Mouse (Mus musculus): ENCODE data around the gene Cic. TPM values are rescaled to one million over a fixed set of nuclear protein-coding genes. Genes with fewer than 3 reads are reported as not detected.

Gene Cic
- polyA plus RNA-seq, 1 experiment from 2014 or later, result 38.7 TPM

DNA sequence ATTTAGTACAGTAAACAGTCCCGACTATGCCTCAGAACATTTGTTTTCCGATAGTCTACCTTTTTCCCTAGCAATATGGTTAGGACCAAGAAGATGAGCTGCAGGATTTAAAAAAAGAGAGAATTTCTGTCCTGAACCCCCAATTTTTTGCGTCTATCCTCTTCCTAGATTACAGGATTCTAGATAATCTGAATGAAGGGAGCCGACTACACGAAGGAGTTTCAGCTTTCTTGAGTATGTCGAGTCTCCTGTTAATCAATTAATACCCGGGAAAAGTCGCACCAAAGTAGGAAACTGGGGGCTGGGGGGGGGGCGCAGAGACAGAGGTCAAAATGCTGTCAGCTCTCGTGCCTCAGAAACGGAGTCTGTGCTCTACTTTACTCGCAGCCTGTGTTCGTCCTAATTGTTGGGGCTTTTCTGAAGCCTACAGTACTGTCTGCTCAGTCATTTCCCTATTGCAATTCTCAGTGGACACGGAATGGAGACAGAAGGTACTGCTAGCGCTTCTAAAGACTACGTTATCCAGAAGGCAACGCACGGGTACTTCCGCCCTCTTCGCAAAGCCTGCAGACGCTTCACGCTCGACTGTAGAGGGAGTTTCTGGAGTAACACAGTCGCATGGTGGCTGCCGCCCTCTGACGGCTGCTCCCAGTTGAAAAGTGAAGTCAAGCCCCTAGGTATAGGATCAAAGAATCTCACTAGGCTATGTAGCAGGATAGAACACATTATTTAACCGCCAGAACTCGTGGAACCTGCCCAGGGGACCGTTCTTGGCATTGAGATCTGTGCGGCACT lies 28.5 kb upstream of the Cic start:
- H3K4me3 ChIP-seq (ENCODE audit: low read depth, low read length), result peak overlapping the region; percentile 96
- no peaks in the 10 kb centered on the region for H3K9me3 ChIP-seq (replicated peaks; ENCODE audit: control insufficient read depth, low read length)
- 4% methylated on average over 29 of the region's 30 CpGs for WGBS
- DNase-seq (ENCODE audit: low spot score), result peak; percentile 98
- peaks cover 16% of the 10 kb centered on the region for H3K4me1 ChIP-seq (ENCODE audit: control insufficient read depth, insufficient read depth, low read length)
- H3K9ac ChIP-seq (ENCODE audit: low read length), result peak overlapping the region; percentile 40; the same call in 1 of the 2 replicates
- peak overlapping the region; percentile 74 for H3K27ac ChIP-seq (ENCODE audit: low read depth, low read length)
- H3K4me2 ChIP-seq (ENCODE audit: low read length), result peak overlapping the region; percentile 83
- peak; percentile 54 for ATAC-seq
- H3K36me3 ChIP-seq (ENCODE audit: control insufficient read depth, insufficient read depth, low read length), result peaks cover 16% of the 10 kb centered on the region
- no peaks in the 10 kb centered on the region for H3K27me3 ChIP-seq (replicated peaks; ENCODE audit: control insufficient read depth, insufficient read depth, low read length)

GRCm38 (mm10) chr7:25240631-25241030 lies 26.9 kb upstream of the Cic start:
- no peak overlapping the region for H3K4me2 ChIP-seq (ENCODE audit: low read length)
- H3K9me3 ChIP-seq (replicated peaks; ENCODE audit: control insufficient read depth, low read length), result no peaks in the 10 kb centered on the region
- H3K27me3 ChIP-seq (replicated peaks; ENCODE audit: control insufficient read depth, insufficient read depth, low read length), result no peaks in the 10 kb centered on the region
- no peak overlapping the region for H3K27ac ChIP-seq (ENCODE audit: low read depth, low read length)
- peaks cover 19% of the 10 kb centered on the region for H3K36me3 ChIP-seq (ENCODE audit: control insufficient read depth, insufficient read depth, low read length)
- ATAC-seq, result no peak
- peaks cover 16% of the 10 kb centered on the region for H3K4me1 ChIP-seq (ENCODE audit: control insufficient read depth, insufficient read depth, low read length)
- no peak overlapping the region for H3K4me3 ChIP-seq (ENCODE audit: low read depth, low read length)
- H3K9ac ChIP-seq (ENCODE audit: low read length), result no peak overlapping the region
- 67% methylated on average over 7 of the region's 7 CpGs for WGBS
- DNase-seq (ENCODE audit: low spot score), result no peak

DNA sequence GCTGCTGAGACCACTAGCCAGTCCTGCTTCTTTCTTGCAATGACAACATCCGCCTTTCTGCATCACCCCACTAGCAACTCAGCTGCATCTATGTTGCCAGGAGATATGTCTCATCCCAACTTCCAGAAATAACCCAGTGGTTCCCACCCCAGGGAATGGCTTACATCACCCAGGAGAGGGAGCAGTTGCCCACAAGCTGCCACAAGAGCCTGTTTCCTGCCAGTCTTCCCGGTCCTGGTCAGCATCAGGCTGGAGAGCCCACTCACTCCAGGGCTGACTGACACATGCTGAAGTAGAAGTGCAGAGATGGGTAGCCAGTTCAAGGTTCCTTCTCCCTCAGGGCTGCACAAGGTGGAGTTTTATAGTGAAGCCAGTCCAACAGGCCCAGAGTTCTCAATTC lies 26.4 kb upstream of the Cic start:
- ATAC-seq (no peak), DNase-seq (ENCODE audit: low spot score) (peak; percentile 68)
- H3K4me1 ChIP-seq (ENCODE audit: control insufficient read depth, insufficient read depth, low read length), result peaks cover 16% of the 10 kb centered on the region
- H3K9ac ChIP-seq (ENCODE audit: low read length), result no peak overlapping the region
- no peak overlapping the region for H3K4me2 ChIP-seq (ENCODE audit: low read length)
- WGBS, result 34% methylated on average over 2 of the region's 2 CpGs
- no peaks in the 10 kb centered on the region for H3K9me3 ChIP-seq (replicated peaks; ENCODE audit: control insufficient read depth, low read length)
- no peak overlapping the region for H3K4me3 ChIP-seq (ENCODE audit: low read depth, low read length)
- no peak overlapping the region; the same call in 1 of the 2 replicates for H3K27ac ChIP-seq (ENCODE audit: low read depth, low read length)
- H3K36me3 ChIP-seq (ENCODE audit: control insufficient read depth, insufficient read depth, low read length), result peaks cover 23% of the 10 kb centered on the region
- no peaks in the 10 kb centered on the region for H3K27me3 ChIP-seq (replicated peaks; ENCODE audit: control insufficient read depth, insufficient read depth, low read length)

DNA sequence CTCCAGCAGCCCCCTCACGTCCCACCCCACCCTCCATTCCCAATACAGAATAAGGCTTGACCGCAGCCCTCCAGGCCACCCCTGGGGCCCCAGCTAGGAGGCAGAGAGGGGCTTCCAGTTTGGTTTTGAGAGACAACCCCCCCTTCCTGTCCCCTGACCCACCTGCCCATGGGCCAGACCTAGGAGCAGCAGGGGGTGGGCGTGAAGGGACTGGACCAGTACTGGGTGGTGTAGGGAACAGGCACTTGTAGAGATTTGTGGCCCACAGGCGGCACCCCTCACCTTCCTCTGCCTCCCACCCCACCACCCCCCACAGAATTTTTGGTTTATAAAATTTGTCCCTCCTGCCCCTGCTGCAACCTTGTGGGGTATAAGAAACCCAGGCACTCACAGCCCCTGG lies 24.1 kb upstream of the Cic start:
- H3K4me2 ChIP-seq (ENCODE audit: low read length), result no peak overlapping the region
- peaks cover 23% of the 10 kb centered on the region for H3K36me3 ChIP-seq (ENCODE audit: control insufficient read depth, insufficient read depth, low read length)
- no peaks in the 10 kb centered on the region for H3K9me3 ChIP-seq (replicated peaks; ENCODE audit: control insufficient read depth, low read length)
- ATAC-seq, result no peak
- peaks cover 26% of the 10 kb centered on the region for H3K4me1 ChIP-seq (ENCODE audit: control insufficient read depth, insufficient read depth, low read length)
- no peak for DNase-seq (ENCODE audit: low spot score)
- no peak overlapping the region for H3K4me3 ChIP-seq (ENCODE audit: low read depth, low read length)
- H3K9ac ChIP-seq (ENCODE audit: low read length), result no peak overlapping the region
- H3K27me3 ChIP-seq (replicated peaks; ENCODE audit: control insufficient read depth, insufficient read depth, low read length), result no peaks in the 10 kb centered on the region
- WGBS, result 87% methylated on average over 4 of the region's 4 CpGs
- H3K27ac ChIP-seq (ENCODE audit: low read depth, low read length), result no peak overlapping the region

DNA sequence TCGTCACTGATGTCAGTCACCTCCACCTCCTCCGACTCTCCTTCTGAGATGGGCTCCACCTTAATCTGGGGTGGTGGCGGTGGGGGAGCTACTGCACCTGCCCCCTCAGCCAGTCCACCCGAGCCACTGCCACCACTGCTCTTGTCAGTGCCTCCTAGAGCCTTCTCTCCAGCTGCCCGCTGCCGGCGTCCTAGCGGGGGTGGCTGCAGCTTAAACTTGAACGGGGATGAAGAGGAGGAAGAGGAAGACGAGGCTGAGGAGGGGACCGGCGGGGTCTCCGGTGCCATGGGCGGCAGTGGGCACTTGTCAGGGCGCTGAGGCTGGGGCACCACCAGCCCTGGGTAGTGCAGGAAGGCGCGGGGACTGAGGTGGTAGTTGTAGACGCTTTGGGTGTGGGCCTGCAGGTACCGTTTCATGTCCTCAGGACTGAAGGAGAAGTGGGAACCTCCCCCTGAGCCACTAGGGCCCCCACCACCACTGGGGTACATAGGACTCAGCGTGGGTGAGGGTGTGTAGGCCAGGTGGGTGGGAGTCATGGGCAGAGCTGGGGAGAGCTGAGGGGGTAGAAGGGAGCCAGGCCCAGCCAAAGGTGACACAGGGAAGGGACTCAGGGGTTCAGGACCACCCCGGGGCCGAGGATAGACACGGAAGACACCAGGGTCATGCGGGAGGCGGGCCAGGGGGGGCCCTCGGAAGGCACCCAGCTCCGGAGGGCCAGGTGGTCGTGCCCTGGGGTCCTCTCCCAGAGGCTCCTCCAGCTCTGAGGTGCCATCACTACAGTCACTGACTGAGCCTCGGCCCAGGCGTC lies 22.7 kb upstream of the Cic start:
- peaks cover 20% of the 10 kb centered on the region for H3K4me1 ChIP-seq (ENCODE audit: control insufficient read depth, insufficient read depth, low read length)
- peaks cover 23% of the 10 kb centered on the region for H3K36me3 ChIP-seq (ENCODE audit: control insufficient read depth, insufficient read depth, low read length)
- H3K4me2 ChIP-seq (ENCODE audit: low read length), result no peak overlapping the region
- WGBS, result 91% methylated on average over 30 of the region's 30 CpGs
- DNase-seq (ENCODE audit: low spot score) (no peak), ATAC-seq (no peak)
- H3K9ac ChIP-seq (ENCODE audit: low read length), result no peak overlapping the region
- no peak overlapping the region for H3K4me3 ChIP-seq (ENCODE audit: low read depth, low read length)
- no peak overlapping the region for H3K27ac ChIP-seq (ENCODE audit: low read depth, low read length)
- no peaks in the 10 kb centered on the region for H3K27me3 ChIP-seq (replicated peaks; ENCODE audit: control insufficient read depth, insufficient read depth, low read length)
- H3K9me3 ChIP-seq (replicated peaks; ENCODE audit: control insufficient read depth, low read length), result no peaks in the 10 kb centered on the region

DNA sequence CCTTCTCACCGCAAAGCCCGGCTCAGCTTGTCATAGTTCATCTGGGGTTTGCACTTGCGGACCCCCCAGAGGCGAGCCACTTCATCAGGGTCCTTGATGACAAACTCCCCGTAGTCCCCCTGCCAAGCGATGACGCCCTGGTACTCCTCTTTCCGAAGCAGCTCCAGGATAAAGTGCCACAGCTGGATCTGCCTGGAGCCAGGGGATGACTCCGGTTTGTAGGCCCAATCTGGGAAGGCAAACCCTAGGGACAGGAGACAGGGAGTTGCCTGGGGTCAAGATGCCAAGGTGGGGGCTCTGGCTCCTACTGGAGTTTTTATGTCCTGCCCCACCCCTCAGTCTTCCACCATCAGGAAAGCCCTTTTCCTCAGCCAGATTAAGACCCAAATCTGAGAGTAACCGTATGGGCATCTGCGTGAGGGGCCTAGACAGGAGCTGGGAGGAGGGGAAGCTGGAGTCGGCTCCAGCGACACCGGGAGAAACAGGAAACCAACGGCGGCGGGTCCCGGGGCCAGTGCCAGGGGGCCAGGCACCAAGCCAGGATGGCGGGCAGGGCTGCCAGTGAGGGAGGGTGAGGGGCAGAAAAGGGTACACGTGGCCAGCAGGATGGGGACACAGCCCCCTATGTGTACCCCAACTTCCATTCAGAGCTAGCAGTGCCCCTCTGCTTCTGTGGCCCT lies 21.3 kb upstream of the Cic start:
- H3K9ac ChIP-seq (ENCODE audit: low read length), result peak overlapping the region; percentile 79
- H3K27me3 ChIP-seq (replicated peaks; ENCODE audit: control insufficient read depth, insufficient read depth, low read length), result no peaks in the 10 kb centered on the region
- peak overlapping the region; percentile 94 for H3K27ac ChIP-seq (ENCODE audit: low read depth, low read length)
- no peaks in the 10 kb centered on the region for H3K9me3 ChIP-seq (replicated peaks; ENCODE audit: control insufficient read depth, low read length)
- H3K4me3 ChIP-seq (ENCODE audit: low read depth, low read length), result peak overlapping the region; percentile 78
- peak overlapping the region; percentile 98 for H3K4me2 ChIP-seq (ENCODE audit: low read length)
- peaks cover 23% of the 10 kb centered on the region for H3K36me3 ChIP-seq (ENCODE audit: control insufficient read depth, insufficient read depth, low read length)
- peak; percentile 54 for DNase-seq (ENCODE audit: low spot score)
- ATAC-seq, result no peak
- H3K4me1 ChIP-seq (ENCODE audit: control insufficient read depth, insufficient read depth, low read length), result peaks cover 24% of the 10 kb centered on the region
- WGBS, result 44% methylated on average over 20 of the region's 20 CpGs

- no peak for ATAC-seq
- H3K4me2 ChIP-seq (ENCODE audit: low read length), result peak overlapping the region; percentile 98
- no peaks in the 10 kb centered on the region for H3K27me3 ChIP-seq (replicated peaks; ENCODE audit: control insufficient read depth, insufficient read depth, low read length)
- peak overlapping the region; percentile 94 for H3K27ac ChIP-seq (ENCODE audit: low read depth, low read length)
- WGBS, result 31% methylated on average over 4 of the region's 4 CpGs
- peaks cover 29% of the 10 kb centered on the region for H3K4me1 ChIP-seq (ENCODE audit: control insufficient read depth, insufficient read depth, low read length)
- peaks cover 23% of the 10 kb centered on the region for H3K36me3 ChIP-seq (ENCODE audit: control insufficient read depth, insufficient read depth, low read length)
- H3K9ac ChIP-seq (ENCODE audit: low read length), result peak overlapping the region; percentile 79
- peak; percentile 68 for DNase-seq (ENCODE audit: low spot score)
- no peaks in the 10 kb centered on the region for H3K9me3 ChIP-seq (replicated peaks; ENCODE audit: control insufficient read depth, low read length)
- peak overlapping the region; percentile 78 for H3K4me3 ChIP-seq (ENCODE audit: low read depth, low read length)
Measured at GRCm38 (mm10) chr7:25246759-25247137, 20.8 kb upstream of the Cic start.

- DNase-seq (ENCODE audit: low spot score) (no peak), ATAC-seq (no peak)
- Histone ChIP-seq H3K27ac (ENCODE audit: low read depth, low read length) (peak overlapping the region; percentile 94), H3K4me1 (ENCODE audit: control insufficient read depth, insufficient read depth, low read length) (peaks cover 30% of the 10 kb centered on the region), H3K36me3 (ENCODE audit: control insufficient read depth, insufficient read depth, low read length) (peaks cover 23% of the 10 kb centered on the region), H3K9me3 (replicated peaks; ENCODE audit: control insufficient read depth, low read length) (no peaks in the 10 kb centered on the region), H3K4me2 (ENCODE audit: low read length) (peak overlapping the region; percentile 98), H3K4me3 (ENCODE audit: low read depth, low read length) (peak overlapping the region; percentile 78), H3K27me3 (replicated peaks; ENCODE audit: control insufficient read depth, insufficient read depth, low read length) (no peaks in the 10 kb centered on the region), H3K9ac (ENCODE audit: low read length) (peak overlapping the region; percentile 79)
- WGBS, result 4% methylated on average over 3 of the region's 3 CpGs
Measured at GRCm38 (mm10) chr7:25247498-25247897, 20.0 kb upstream of the Cic start.

All from forebrain, embryonic 14.5 days (tissue).